Mouse (Mus musculus): Measurements from ENCODE around the gene Rab25.

DNA sequence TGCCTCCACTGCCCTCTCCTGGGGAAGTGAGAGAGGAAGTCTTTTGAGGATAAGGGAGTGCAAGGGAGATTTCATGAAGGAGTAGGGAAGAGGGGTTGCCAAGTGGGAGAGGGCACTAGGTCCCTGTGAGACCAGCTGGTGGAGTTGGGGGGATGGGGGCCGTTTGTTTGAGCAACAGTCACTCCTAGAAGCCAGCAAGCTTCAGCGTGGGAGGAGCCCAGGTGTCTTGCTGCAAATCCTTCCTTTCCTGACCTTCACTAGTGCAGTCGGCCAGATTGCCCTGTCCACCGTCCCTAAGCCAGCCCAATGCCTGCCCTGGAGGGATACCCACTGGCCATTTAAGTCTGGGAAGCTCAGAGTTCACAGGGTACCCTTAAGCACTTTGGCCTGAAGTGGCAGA lies 36.5 kb downstream of the Rab25 start:
- 0 out of 2 replicates have a peak, but pooled peaks have one; percentile 13 for TF ChIP-seq CTCF (IDR thresholded peaks at IDR 0.05; ENCODE audit: borderline replicate concordance, control insufficient read depth, extremely low read depth, insufficient read depth, low read length, poor library complexity)
- no peak for TF ChIP-seq POLR2A (IDR thresholded peaks at IDR 0.05; ENCODE audit: control insufficient read depth, extremely low read depth, insufficient read depth, low read length, poor library complexity)

Measured in thymus, adult 2 months (tissue).